Mouse (Mus musculus): ENCODE measurements around the gene Gm29776.

DNA sequence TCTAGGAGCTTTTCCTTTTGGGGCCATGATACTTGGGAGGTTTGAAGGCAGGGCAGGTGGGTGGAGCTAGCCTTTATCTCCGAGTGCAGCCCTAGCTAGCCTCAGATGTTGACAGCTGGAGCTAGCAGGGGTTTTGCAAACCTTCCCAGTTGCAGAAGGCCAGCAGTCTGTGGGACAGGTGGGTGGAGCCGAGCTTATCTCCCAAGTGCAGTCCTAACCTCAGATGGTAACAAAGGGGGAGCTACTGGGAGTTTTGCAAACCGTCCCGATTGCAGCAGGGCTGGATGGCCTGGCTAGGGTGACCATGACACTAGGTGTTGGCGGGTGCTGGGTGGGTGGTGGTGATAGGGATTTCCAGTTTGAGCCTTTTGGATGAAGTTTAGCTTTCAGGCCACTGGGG is 7.2 kb upstream of the Gm29776 start:
- no peak for TF ChIP-seq CTCF (IDR thresholded peaks at IDR 0.05; ENCODE audit: insufficient read depth, low read length)
- no peak for TF ChIP-seq POLR2A (IDR thresholded peaks at IDR 0.05; ENCODE audit: borderline replicate concordance, extremely low read depth, low read depth, low read length)

Data from lung, adult 2 months (tissue).